In genomic region chr2:129368106-129368505, GRCm38 (mm10) we compare ENCODE assay signal across 16 mouse cellular contexts. TPM values are rescaled to one million over a fixed set of nuclear protein-coding genes. Genes with fewer than 3 reads are reported as not detected.
"Had no signal": no experiment of that assay in that cellular context is flagged by ENCODE, and none has a peak within 500 bp of the region (broad histone marks: within the 10 kb centered on the region; RNA-seq: fewer than 3 reads in every experiment).

No protein-coding gene starts in this region.

- H3K4me1 ChIP-seq: kidney, embryonic 15.5 days; limb, embryonic 10.5 days; midbrain, embryonic 13.5 days had no signal

- DNase-seq: kidney, adult 11 months; kidney, postnatal 14 days; lung, adult 2 months; lung, postnatal 36 days; right cerebral cortex, postnatal 25 days; thymus, adult 2 months; thymus, postnatal 25 days had no signal

- H3K4me3 ChIP-seq: kidney, embryonic 15.5 days; left cerebral cortex, adult 2 months; limb, embryonic 10.5 days; midbrain, embryonic 13.5 days had no signal

- H3K27me3 ChIP-seq: kidney, embryonic 15.5 days; midbrain, embryonic 13.5 days had no signal

- H3K9ac ChIP-seq: kidney, embryonic 15.5 days; midbrain, embryonic 13.5 days had no signal

- H3K9me3 ChIP-seq: kidney, embryonic 15.5 days; limb, embryonic 10.5 days; midbrain, embryonic 13.5 days had no signal

- ATAC-seq: lung, postnatal 0 days; midbrain, embryonic 13.5 days had no signal

- H3K27ac ChIP-seq: kidney, embryonic 15.5 days; left cerebral cortex, adult 2 months; limb, embryonic 10.5 days; midbrain, embryonic 13.5 days had no signal

- H3K4me2 ChIP-seq: kidney, embryonic 15.5 days; midbrain, embryonic 13.5 days had no signal

- H3K36me3 ChIP-seq: kidney, embryonic 15.5 days; limb, embryonic 10.5 days; midbrain, embryonic 13.5 days had no signal

RNA-seq across cellular contexts. Expression of gene Il1b, which starts 2.8 kb away (rescaled TPM):
- total RNA-seq: layer of hippocampus, postnatal 14 days; midbrain, postnatal 0 days had no signal
- polyA plus RNA-seq: kidney, embryonic 15.5 days; limb, embryonic 10.5 days; midbrain, embryonic 13.5 days had no signal

RNA-seq across cellular contexts. Expression of gene Il1a, which starts 58.3 kb away (rescaled TPM):
- polyA plus RNA-seq: limb, embryonic 10.5 days; stomach, embryonic 14.5 days; urinary bladder, adult 2 months had no signal
